Mouse (Mus musculus) liver, postnatal 0 days (tissue): Measurements from ENCODE around the gene Sgk1.

Experiments used
- CTCF ChIP-seq: sonication (generic); IDR thresholded peaks from 2 replicates; pipeline ENCODE4 v1.5.1; 2016; ENCODE audit warnings: antibody characterized with exemption, low read depth
- EP300 ChIP-seq: IDR thresholded peaks from 2 replicates; pipeline ENCODE4 v1.6.1; 2016; ENCODE audit warnings: antibody characterized with exemption, low read depth, mild to moderate bottlenecking

GRCm38 (mm10) chr10:21924051-21924720 lies 42.2 kb downstream of the Sgk1 start:
- TF ChIP-seq CTCF (no peak), EP300 (no peak)
